Mouse (Mus musculus): ENCODE measurements around the gene Rps11.
"Not testable (repeated sequence)": the region's sequence is repeated elsewhere in the genome, so short reads cannot be mapped to it uniquely, and the experiment has no call there.

Rps11 gene

GRCm38 (mm10) chr7:45107052-45107645, 17.1 kb downstream of the Rps11 start:
- DNase-seq, result no peak

DNA sequence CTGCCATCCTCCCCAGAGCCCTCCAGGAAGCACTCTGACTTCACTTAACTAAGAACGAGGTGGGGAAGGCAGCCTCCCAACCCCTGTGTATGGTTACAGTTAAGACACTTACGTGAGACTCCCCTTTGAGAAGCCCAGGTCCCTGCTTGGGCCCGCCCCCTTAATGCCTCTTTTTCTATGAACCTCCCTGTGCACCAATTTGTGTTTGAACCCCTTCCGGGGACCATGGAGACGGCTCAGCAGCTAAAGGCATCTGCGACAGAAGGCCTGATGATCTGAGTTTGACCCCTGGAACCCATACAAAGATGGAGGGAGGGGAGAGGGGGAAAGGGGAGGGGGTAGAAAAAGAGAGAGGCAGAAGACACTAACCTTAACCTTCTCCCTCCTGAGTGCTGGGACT, 17.8 kb downstream of the Rps11 start:
- no peak for DNase-seq

- DNase-seq, result no peak
These were observed 18.7 kb downstream of the Rps11 start for GRCm38 (mm10) chr7:45105491-45105890.

GRCm38 (mm10) chr7:45104941-45105340, 19.3 kb downstream of the Rps11 start:
- no peak for DNase-seq

DNA sequence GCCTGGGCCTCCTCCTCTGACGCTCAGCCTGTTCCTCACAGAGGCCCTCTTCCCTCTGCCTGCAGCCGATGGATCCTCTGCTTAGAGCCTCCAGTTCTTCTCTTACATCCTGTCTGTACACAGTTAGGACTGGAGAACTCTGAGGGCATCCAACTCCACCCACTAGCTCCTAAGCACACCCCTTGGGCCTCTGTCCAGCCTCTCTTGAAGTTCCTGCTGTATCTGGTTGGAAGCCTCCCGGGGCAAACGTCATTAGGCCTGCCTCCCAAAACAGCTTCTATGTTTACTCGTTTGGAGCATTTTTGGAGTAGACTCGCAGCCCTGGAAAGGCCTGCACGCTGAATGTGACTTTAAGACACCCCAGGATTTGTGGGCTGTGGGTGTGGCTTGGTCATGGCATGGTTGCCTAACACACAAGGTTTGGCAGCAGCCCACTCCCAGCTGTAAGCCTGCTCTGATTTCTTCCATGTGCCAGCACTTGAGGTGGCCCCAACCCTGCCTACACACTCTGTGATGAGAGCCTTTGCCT, 20.5 kb downstream of the Rps11 start, which contains the start of gene Fcgrt:
Gene Fcgrt, minus strand, starts transcription at position 200 of the 529 bp plus-strand sequence.
- peak; percentile 98 for DNase-seq

DNA sequence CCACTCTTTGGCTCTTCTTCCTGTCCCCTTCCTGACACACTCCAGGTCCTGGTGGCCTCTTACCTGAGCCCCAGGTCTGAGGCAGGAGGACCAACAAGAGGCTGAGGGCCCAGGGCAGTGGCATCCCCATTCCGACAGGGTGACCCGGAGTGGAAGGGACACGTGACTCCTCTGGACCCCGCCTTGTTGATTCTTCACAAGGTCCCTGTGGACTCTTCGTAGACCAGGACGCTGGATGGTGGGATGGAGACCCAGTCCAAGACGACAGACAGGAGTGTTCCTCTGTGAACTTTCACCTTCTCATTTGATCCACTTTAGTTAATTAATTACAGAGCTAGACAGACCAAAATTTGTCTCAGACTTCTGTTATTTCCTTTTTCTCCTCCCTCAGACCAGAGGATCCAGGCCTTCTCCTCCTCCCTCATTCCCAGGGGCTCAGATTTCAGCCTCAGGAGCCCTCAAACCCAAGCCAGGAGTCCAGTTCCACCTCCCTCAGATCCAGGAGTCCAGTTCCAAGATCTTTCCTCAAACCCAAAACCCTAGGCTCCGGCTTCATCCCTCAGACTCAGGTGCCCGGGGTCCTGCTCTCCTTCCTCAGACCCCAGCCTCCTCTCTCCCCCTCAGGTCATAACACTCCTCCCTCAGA, 21.2 kb downstream of the Rps11 start:
- peak; percentile 66 for DNase-seq

DNA sequence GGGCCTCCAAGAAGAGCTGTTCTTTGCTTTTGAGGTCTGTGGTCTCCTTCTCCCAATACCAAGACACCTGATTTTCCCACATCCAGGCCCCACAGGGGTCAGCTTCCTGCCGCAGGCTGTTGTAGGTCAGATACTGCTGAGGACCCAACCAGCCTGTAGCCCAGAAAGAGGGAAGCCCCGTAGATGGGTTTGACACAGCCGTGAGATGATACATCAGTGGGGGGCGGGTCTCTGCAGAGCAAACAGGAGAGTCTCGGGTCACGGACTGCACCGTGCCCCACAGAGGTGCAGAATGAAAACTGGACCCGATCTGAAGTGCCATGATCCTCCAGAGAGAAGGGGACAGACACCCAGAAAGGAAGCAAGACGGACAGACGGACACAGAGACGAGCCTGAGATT, 21.8 kb downstream of the Rps11 start:
- DNase-seq, result no peak

DNA sequence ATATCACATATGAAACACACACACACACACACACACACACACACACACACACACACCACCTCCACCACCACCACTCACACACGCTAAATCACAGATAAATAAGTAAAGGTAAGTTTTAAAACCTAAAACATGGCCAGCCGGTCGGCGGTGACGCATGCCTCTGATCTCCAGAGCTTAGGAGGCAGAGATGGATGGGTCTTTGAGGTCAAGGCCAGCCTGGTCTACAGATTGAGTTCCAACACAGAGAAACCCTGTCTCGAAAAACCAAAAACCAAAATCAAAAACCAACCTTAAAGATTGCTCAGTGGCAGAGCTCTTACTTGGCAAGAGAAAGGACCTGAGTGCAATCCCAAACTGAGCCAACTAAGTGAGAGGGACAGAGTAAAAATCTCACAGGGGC, 24.2 kb downstream of the Rps11 start:
- DNase-seq, result no peak

GRCm38 (mm10) chr7:45098541-45099240, 25.5 kb downstream of the Rps11 start:
- no peak for DNase-seq

DNA sequence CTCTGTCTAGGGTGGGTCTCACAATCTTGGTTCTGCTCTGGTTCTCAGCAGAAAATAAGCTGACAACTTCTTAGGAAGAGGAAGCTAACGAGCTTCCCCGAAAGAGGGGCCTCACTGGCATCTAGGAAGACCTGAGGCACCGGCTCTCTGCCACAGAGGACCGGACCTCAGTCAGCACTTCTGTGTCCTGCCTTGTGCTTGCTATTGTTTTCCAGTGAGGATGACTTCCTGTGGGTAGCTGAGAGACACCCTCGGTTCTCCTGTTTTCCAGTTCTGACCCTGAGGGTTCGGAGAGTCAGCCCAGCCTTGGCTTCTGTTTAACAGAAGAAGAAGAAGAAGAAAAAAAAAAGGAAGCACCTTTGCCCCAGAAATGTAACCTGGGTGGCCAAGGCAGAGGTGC, 26.8 kb downstream of the Rps11 start:
- no peak for DNase-seq

DNA sequence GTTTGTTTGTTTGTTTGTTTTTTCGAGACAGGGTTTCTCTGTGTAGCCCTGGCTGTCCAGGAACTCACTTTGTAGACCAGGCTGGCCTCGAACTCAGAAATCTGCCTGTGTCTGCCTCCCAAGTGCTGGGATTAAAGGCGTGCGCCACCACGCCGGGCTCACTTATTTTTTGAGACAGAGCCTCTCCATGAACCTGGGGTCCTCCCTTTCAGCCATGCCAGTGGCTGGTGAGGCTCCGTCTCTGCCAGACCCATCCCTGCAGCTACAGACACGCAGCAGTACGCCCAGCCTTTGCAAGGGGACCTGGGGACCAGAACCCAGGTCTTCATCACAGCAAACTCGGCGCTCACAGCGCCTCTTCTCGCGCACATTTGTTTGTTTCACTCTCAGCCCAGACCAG, 28.3 kb downstream of the Rps11 start:
- DNase-seq, result not testable (repeated sequence)

GRCm38 (mm10) chr7:45095367-45095766, 28.9 kb downstream of the Rps11 start:
- no peak for DNase-seq

DNA sequence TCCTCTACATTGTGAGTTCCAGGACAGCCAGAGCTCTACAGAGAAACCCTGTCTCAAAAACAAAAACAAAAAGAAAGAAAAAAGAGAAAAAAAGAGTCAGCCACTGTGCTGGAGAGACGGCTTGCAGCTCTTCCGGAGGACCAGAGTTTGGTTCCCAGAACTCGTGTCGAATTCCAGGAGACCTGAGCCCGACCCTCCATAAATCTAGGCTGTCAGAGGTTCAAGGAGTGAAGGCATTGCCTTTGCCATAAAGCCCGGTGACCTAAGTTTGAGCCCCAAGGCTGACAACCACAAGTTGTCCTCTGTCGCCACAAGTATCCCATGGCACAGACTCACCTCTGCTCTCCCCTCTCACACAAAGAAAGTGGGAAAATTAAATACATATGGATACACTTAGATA, 30.1 kb downstream of the Rps11 start:
- no peak for DNase-seq

DNA sequence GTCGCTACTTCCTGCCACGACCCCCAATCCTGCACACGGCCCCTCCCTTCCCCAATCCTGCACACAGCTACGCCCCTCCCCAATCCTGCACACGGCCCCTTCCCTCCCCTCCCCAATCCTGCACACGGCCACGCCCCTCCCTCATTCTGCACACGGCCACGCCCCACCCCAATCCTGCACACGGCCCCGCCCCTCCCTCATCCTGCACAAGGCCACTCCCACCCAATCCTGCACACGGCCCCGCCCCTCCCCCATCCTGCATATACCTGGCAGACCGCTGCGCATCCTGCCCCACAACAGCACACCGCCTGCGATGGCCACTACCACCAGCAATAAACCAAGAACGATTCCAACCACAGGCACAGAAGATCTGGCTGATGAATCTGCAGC, 30.7 kb downstream of the Rps11 start:
- DNase-seq, result no peak

DNA sequence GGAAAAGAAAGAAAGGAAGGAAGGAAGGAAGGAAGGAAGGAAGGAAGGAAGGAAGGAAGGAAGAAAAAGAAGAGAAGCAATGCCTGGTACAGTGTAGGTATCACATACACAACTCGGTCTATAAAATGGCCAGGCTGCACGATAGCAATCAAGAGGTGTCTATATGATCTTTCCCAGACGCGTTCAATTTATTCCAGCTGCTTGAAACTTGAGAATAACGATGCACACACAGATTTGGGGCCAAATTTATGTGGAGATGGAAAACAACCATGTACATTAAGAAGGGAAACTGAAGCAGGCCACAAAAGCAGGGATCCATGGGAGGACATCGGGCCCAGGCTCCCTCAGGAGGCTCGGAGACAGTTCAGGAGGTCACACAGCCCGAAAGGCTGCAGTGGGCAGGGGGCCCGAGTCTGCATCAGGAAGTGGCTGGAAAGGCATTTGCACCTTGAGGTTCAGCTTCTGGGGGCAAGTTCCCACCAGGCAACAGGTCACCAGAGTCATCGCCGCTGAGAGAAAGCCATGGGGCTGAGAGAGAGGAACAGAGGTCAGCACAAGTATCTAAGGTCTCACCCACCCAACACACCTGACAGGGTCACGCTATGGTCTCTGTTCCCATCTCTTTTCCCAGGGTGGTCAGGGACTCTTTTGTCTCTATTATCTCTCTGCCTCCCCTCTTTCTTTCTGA, 31.3 kb downstream of the Rps11 start:
- no peak for DNase-seq

DNA sequence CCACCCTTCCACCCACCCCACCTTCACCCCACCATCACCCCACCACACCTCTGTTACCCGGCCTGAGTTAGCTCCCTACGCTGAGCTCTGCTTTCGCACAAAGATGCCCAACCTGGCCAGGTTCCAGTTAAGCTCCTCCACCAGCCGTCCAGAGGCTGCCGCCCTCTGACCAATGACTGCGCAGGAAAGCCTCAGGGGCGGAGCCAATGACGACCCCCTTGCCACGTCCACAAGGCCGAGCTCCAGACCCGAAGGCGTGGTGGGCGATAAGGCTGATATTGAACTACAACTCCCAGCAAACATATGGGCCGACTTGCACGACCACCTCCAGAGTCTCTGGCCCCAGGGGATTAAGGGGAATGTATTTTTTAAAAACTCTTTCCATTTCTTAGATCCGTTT, 32.2 kb downstream of the Rps11 start, which contains the start of gene Rcn3:
Gene Rcn3, minus strand, starts transcription at position 174 of the 400 bp plus-strand sequence.
- DNase-seq, result peak; percentile 66

- no peak for DNase-seq
These were observed 32.9 kb downstream of the Rps11 start for GRCm38 (mm10) chr7:45091001-45091990.

- no peak for DNase-seq
These were observed 33.8 kb downstream of the Rps11 start for GRCm38 (mm10) chr7:45090251-45090977.

DNA sequence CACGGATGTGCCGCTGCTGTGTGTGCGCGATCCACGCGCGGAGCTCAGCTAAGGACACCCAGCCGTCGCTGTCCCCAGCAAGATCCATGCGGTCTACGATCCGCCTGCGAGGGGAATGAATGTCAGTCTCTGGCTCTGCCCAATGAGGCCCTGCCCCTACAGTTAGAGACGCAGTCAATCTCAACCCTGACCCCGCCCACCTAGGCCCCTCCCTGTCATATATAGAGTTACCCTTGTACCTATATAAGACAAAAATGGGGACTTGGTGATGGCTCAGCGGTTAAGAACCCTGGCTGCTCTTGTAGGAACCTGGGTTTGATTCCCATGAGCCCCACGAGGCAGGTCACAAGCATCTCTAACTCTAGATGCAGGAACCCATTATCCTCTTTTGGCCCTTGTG, 35.6 kb downstream of the Rps11 start:
- no peak for DNase-seq

DNA sequence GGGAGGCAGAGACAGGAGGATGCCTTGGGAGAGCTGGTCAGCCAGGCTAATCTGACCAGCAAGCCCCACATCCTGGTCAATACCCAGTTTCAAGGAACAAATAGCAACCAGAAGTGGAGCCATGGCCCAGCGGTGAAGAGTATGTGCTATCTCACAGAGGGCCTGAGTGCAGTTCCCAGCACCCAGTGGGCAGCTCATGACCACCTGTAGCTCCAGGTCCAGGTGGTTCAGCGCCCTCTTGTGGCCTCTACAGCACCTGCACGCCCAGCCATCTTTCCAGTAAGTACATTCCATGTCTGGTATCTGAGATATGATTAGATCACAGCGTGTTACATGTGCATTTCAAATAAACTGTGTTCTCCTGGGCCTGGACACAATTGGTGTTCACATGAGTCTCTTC, 38.2 kb downstream of the Rps11 start:
- DNase-seq, result no peak

DNA sequence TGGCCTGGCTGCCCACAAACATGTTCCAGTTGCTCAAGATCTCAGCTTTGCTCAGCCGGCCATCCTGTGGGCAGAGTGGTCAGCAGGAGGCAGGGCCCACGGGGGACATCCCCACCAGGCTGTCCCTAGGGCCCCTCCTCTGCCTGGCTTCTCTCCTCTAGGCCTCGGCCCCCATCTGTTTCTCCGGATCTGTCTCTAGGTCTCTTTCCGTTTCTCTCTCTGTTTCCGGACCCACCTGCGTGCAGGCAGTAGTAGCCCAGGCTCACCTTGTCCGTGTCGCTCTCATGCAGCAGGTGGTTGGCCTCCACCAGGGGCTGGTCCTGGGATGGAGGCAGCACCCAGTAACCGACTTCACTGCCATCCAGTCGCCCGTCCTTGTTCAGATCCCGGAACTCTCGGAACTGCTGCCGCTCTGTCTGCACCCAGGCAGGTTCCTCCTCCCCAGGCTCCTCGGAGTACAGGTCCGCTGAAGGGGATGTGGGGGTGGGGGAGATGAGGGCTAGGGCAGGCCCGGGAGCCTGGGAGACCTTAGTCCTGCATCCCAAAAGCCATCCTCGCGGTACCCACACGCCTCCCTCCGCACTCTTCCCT, 40.8 kb downstream of the Rps11 start:
- DNase-seq, result no peak
